Mouse (Mus musculus): ENCODE data around the gene Fam168b. TPM values are rescaled to one million over a fixed set of nuclear protein-coding genes. Genes with fewer than 3 reads are reported as not detected.

Gene Fam168b
- polyA plus RNA-seq, 1 experiment: 65.3 TPM

- TF ChIP-seq CTCF (IDR thresholded peaks at IDR 0.05; ENCODE audit: low read depth, low read length) (no peak), EP300 (IDR thresholded peaks at IDR 0.05; ENCODE audit: insufficient read depth, low read depth, low read length) (no peak), POLR2A (IDR thresholded peaks at IDR 0.05; ENCODE audit: insufficient read depth, low read length) (no peak)
- no peaks in the 10 kb centered on the region for H3K36me3 ChIP-seq (ENCODE audit: control insufficient read depth, insufficient read depth, low read length, poor library complexity, severe bottlenecking)
- H3K27me3 ChIP-seq (ENCODE audit: control insufficient read depth, insufficient read depth, low read length, poor library complexity, severe bottlenecking): no peaks in the 10 kb centered on the region
- no peak within 1 kb of the TSS for H3K27ac ChIP-seq (ENCODE audit: insufficient read depth, low read length)
- H3K4me3 ChIP-seq (ENCODE audit: low read depth, low read length): peak within 1 kb of the TSS; percentile 45
- H3K9ac ChIP-seq (ENCODE audit: low read depth, poor library complexity, severe bottlenecking): peak within 1 kb of the TSS; percentile 45
- H3K9me3 ChIP-seq (replicated peaks; ENCODE audit: control insufficient read depth, insufficient read depth, low read length, poor library complexity, severe bottlenecking): no peaks in the 10 kb centered on the region
- H3K4me1 ChIP-seq (ENCODE audit: control insufficient read depth, insufficient read depth, low read length): no peaks in the 10 kb centered on the region
These were observed 7.0 kb upstream of the Fam168b start, which contains the start of gene Plekhb2 for GRCm38 (mm10) chr1:34849745-34850342. TSS of gene Plekhb2 (plus strand) at chr1:34849976.

DNA sequence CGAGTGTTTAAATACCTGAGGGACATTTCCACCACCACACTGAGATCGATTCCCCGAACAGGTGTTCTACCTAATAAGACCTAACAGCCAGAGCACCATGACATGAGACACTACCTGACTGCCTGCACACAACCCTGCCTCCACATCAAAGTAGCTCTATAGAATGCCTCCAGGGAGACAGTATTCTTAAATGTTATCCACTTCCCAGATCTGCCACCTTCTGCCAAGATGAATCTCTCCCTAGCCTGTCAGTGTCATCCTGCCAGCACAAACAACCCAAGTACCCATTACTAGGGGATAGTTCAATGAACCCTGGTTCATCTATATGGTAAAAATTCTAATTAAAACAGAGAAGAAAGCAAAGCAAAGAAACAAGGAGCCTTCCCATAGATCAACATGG lies 4.2 kb upstream of the Fam168b start:
- no peaks in the 10 kb centered on the region for H3K27me3 ChIP-seq (ENCODE audit: control insufficient read depth, insufficient read depth, low read length, poor library complexity, severe bottlenecking)
- no peak overlapping the region for H3K9ac ChIP-seq (ENCODE audit: low read depth, poor library complexity, severe bottlenecking)
- TF ChIP-seq POLR2A (IDR thresholded peaks at IDR 0.05; ENCODE audit: insufficient read depth, low read length) (no peak), CTCF (IDR thresholded peaks at IDR 0.05; ENCODE audit: low read depth, low read length) (no peak), EP300 (IDR thresholded peaks at IDR 0.05; ENCODE audit: insufficient read depth, low read depth, low read length) (no peak)
- no peaks in the 10 kb centered on the region for H3K9me3 ChIP-seq (replicated peaks; ENCODE audit: control insufficient read depth, insufficient read depth, low read length, poor library complexity, severe bottlenecking)
- no peaks in the 10 kb centered on the region for H3K36me3 ChIP-seq (ENCODE audit: control insufficient read depth, insufficient read depth, low read length, poor library complexity, severe bottlenecking)
- H3K4me1 ChIP-seq (ENCODE audit: control insufficient read depth, insufficient read depth, low read length): no peaks in the 10 kb centered on the region
- H3K4me3 ChIP-seq (ENCODE audit: low read depth, low read length): no peak overlapping the region
- H3K27ac ChIP-seq (ENCODE audit: insufficient read depth, low read length): no peak overlapping the region

DNA sequence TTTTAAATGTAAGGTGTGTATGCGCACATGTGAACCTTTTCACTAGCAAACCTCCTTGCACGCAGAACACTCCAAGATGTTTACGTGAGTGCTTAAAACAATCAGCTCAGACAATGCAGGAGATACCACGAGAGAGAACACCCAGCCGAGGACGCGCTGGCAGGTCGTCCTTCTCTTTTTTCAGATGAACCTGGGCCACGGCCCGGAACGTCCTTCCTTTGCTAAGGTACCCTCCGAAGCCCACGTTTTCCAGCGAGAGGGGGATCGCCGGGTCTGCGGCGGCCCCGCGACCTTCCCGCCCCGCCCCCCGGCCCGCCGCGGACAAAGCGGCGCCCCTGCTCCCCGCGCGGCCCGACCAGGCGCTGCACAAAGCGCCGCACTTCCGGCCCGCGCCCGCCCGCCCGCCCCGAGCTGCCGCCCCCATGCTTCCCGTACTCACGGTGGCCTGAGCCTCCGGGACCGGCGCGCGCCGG lies 440 bp downstream of the Fam168b start:
- Histone ChIP-seq H3K36me3 (ENCODE audit: control insufficient read depth, insufficient read depth, low read length, poor library complexity, severe bottlenecking) (peaks cover under 1% of the 10 kb centered on the region; the same call in 1 of the 2 replicates), H3K27ac (ENCODE audit: insufficient read depth, low read length) (peak overlapping the region; percentile 60), H3K4me3 (ENCODE audit: low read depth, low read length) (peak overlapping the region; percentile 90), H3K27me3 (ENCODE audit: control insufficient read depth, insufficient read depth, low read length, poor library complexity, severe bottlenecking) (no peaks in the 10 kb centered on the region), H3K9me3 (replicated peaks; ENCODE audit: control insufficient read depth, insufficient read depth, low read length, poor library complexity, severe bottlenecking) (no peaks in the 10 kb centered on the region), H3K4me1 (ENCODE audit: control insufficient read depth, insufficient read depth, low read length) (no peaks in the 10 kb centered on the region), H3K9ac (ENCODE audit: low read depth, poor library complexity, severe bottlenecking) (peak overlapping the region; percentile 91)
- TF ChIP-seq EP300 (IDR thresholded peaks at IDR 0.05; ENCODE audit: insufficient read depth, low read depth, low read length): no peak
- no peak for TF ChIP-seq CTCF (IDR thresholded peaks at IDR 0.05; ENCODE audit: low read depth, low read length)
- no peak for TF ChIP-seq POLR2A (IDR thresholded peaks at IDR 0.05; ENCODE audit: insufficient read depth, low read length)

GRCm38 (mm10) chr1:34841709-34842388 lies 1.0 kb downstream of the Fam168b start:
- no peak for TF ChIP-seq EP300 (IDR thresholded peaks at IDR 0.05; ENCODE audit: insufficient read depth, low read depth, low read length)
- TF ChIP-seq CTCF (IDR thresholded peaks at IDR 0.05; ENCODE audit: low read depth, low read length): no peak
- H3K4me3 ChIP-seq (ENCODE audit: low read depth, low read length): peak overlapping the region; percentile 90
- peaks cover 2% of the 10 kb centered on the region; the same call in 1 of the 2 replicates for H3K36me3 ChIP-seq (ENCODE audit: control insufficient read depth, insufficient read depth, low read length, poor library complexity, severe bottlenecking)
- H3K27me3 ChIP-seq (ENCODE audit: control insufficient read depth, insufficient read depth, low read length, poor library complexity, severe bottlenecking): no peaks in the 10 kb centered on the region
- no peaks in the 10 kb centered on the region for H3K9me3 ChIP-seq (replicated peaks; ENCODE audit: control insufficient read depth, insufficient read depth, low read length, poor library complexity, severe bottlenecking)
- H3K27ac ChIP-seq (ENCODE audit: insufficient read depth, low read length): peak overlapping the region; percentile 60; the same call in 1 of the 2 replicates
- H3K4me1 ChIP-seq (ENCODE audit: control insufficient read depth, insufficient read depth, low read length): no peaks in the 10 kb centered on the region
- peak overlapping the region; percentile 91 for H3K9ac ChIP-seq (ENCODE audit: low read depth, poor library complexity, severe bottlenecking)

DNA sequence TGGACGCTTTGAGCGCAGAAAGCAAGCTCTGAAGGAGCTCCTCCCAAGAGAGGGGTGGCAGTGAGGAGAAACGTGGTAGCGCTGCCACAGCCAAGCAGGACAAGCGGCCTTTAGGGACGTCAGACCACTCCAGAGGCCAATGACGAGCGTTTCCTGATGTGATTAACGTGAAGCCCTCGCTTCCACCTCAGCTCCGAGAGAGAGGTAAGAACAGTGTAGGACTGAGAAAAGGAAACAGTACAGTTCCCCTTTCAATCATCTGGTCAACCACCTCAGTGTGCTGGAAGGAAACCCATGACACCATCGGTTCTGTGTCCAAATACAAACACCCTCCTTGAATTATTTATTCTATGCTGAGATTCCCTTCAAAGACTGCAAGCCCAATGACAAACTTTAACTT lies 3.6 kb downstream of the Fam168b start:
- no peak for TF ChIP-seq CTCF (IDR thresholded peaks at IDR 0.05; ENCODE audit: low read depth, low read length)
- TF ChIP-seq EP300 (IDR thresholded peaks at IDR 0.05; ENCODE audit: insufficient read depth, low read depth, low read length): no peak
- TF ChIP-seq POLR2A (IDR thresholded peaks at IDR 0.05; ENCODE audit: insufficient read depth, low read length): no peak
- H3K27ac ChIP-seq (ENCODE audit: insufficient read depth, low read length): no peak overlapping the region
- no peaks in the 10 kb centered on the region for H3K27me3 ChIP-seq (ENCODE audit: control insufficient read depth, insufficient read depth, low read length, poor library complexity, severe bottlenecking)
- H3K4me1 ChIP-seq (ENCODE audit: control insufficient read depth, insufficient read depth, low read length): no peaks in the 10 kb centered on the region
- H3K36me3 ChIP-seq (ENCODE audit: control insufficient read depth, insufficient read depth, low read length, poor library complexity, severe bottlenecking): peaks cover 9% of the 10 kb centered on the region; the same call in 1 of the 2 replicates
- H3K4me3 ChIP-seq (ENCODE audit: low read depth, low read length): no peak overlapping the region
- no peaks in the 10 kb centered on the region for H3K9me3 ChIP-seq (replicated peaks; ENCODE audit: control insufficient read depth, insufficient read depth, low read length, poor library complexity, severe bottlenecking)
- H3K9ac ChIP-seq (ENCODE audit: low read depth, poor library complexity, severe bottlenecking): no peak overlapping the region
